Mouse (Mus musculus) forebrain, embryonic 10.5 days (tissue): Measurements from ENCODE around the gene Ubxn10. TPM values are rescaled to one million over a fixed set of nuclear protein-coding genes. Genes with fewer than 3 reads are reported as not detected.

Source experiments
- polyA plus RNA-seq: library from polyadenylated mRNA; unstranded; fragments of >200 nt; fragmentation: Nextera tagmentation; extraction: Ambion mirVana; gene quantifications from 2 replicates; pipeline ENCODE4 v1.2.1, GENCODE M21; 2016

Gene Ubxn10
- polyA plus RNA-seq, 1 experiment from 2014 or later: 1.4 TPM

Other genes with a start within 250 kb of the Ubxn10 start
- 0.17 and 0.43 TPM in 2 replicates for gene Vwa5b1, start 101.3 kb downstream of the Ubxn10 start, polyA plus RNA-seq
- 0.33 and 0.57 TPM in 2 replicates for gene Pla2g2c, start 12.4 kb downstream of the Ubxn10 start, polyA plus RNA-seq
- gene Pla2g2f, start 20.5 kb upstream of the Ubxn10 start, polyA plus RNA-seq: not detected in 2 replicates
- gene Pla2g2d, start 38.6 kb upstream of the Ubxn10 start, polyA plus RNA-seq: 0.15 TPM in 1 of 2 replicates, not detected in the other
- gene Pla2g5, start 126.3 kb upstream of the Ubxn10 start, polyA plus RNA-seq: 0.66 and 0.86 TPM in 2 replicates
- gene Gm13030, start 136.8 kb upstream of the Ubxn10 start, polyA plus RNA-seq: not detected in 2 replicates
- gene Pla2g2e, start 140.8 kb upstream of the Ubxn10 start, polyA plus RNA-seq: not detected in 2 replicates
- gene Otud3, start 176.8 kb upstream of the Ubxn10 start, polyA plus RNA-seq: 3.5 TPM in 2 replicates
- not detected in 2 replicates for gene Rnf186, start 229.9 kb upstream of the Ubxn10 start, polyA plus RNA-seq
- gene Tmco4, start 235.7 kb upstream of the Ubxn10 start, polyA plus RNA-seq: 0.90 and 1.0 TPM in 2 replicates